9 mouse cellular contexts compared by ENCODE assay signal in genomic region chr6:91842897-91843627, GRCm38 (mm10). TPM values are rescaled to one million over a fixed set of nuclear protein-coding genes. Genes with fewer than 3 reads are reported as not detected.
A peak's percentile ranks its signal among the peaks of the same experiment; 100 is the strongest.
DNase-seq lines count a peak whose midpoint lies in the region; ATAC-seq and TF ChIP-seq lines count a peak whose summit lies in the region.
"Had no signal": no experiment of that assay in that cellular context is flagged by ENCODE, and none has a peak within 500 bp of the region (broad histone marks: within the 10 kb centered on the region; RNA-seq: fewer than 3 reads in every experiment).

No protein-coding gene starts in this region.

- no peak for TF ChIP-seq CTCF in liver, embryonic 14.5 days (IDR thresholded peaks at IDR 0.05; ENCODE audit: low read depth)

- peak; percentile 5; the same call in 1 of the 2 replicates for ATAC-seq in forebrain, embryonic 16.5 days
- ATAC-seq in liver, embryonic 14.5 days (ENCODE audit: insufficient read depth), result no peak

- H3K36me3 ChIP-seq in heart, embryonic 10.5 days, result no peaks in the 10 kb centered on the region
- H3K36me3 ChIP-seq in forebrain, embryonic 16.5 days (ENCODE audit: control insufficient read depth, insufficient read depth), result no peaks in the 10 kb centered on the region
- H3K36me3 ChIP-seq in liver, embryonic 14.5 days (replicated peaks; ENCODE audit: control insufficient read depth, insufficient read depth, low read depth), result no peaks in the 10 kb centered on the region

- 2% methylated on average over 46 of the region's 46 CpGs for WGBS in heart, embryonic 10.5 days
- WGBS in forebrain, embryonic 16.5 days, result 2% methylated on average over 43 of the region's 46 CpGs
- WGBS in liver, embryonic 14.5 days (ENCODE audit: insufficient replicate concordance), result 4% methylated on average over 44 of the region's 46 CpGs

- H3K27me3 ChIP-seq in heart, embryonic 10.5 days (ENCODE audit: insufficient read depth, poor library complexity, severe bottlenecking), result peaks cover 92% of the 10 kb centered on the region
- peaks cover 27% of the 10 kb centered on the region for H3K27me3 ChIP-seq in forebrain, embryonic 16.5 days (replicated peaks; ENCODE audit: control insufficient read depth, insufficient read depth, low read length)
- peaks cover 37% of the 10 kb centered on the region for H3K27me3 ChIP-seq in liver, embryonic 14.5 days (ENCODE audit: control insufficient read depth, insufficient read depth, low read length)

- peaks cover 11% of the 10 kb centered on the region for H3K4me1 ChIP-seq in heart, embryonic 10.5 days
- H3K4me1 ChIP-seq in forebrain, embryonic 16.5 days (replicated peaks; ENCODE audit: control insufficient read depth, insufficient read depth, low read length), result peaks cover 26% of the 10 kb centered on the region
- no peaks in the 10 kb centered on the region for H3K4me1 ChIP-seq in liver, embryonic 14.5 days (replicated peaks; ENCODE audit: control insufficient read depth in 2 of 2, insufficient read depth in 2 of 2, low read length in 1 of 2)

- no peaks in the 10 kb centered on the region for H3K9me3 ChIP-seq in heart, embryonic 10.5 days
- H3K9me3 ChIP-seq in forebrain, embryonic 16.5 days (ENCODE audit: control insufficient read depth, low read length), result no peaks in the 10 kb centered on the region
- no peaks in the 10 kb centered on the region for H3K9me3 ChIP-seq in liver, embryonic 14.5 days (ENCODE audit: control insufficient read depth, low read length)

- H3K4me2 ChIP-seq in forebrain, embryonic 16.5 days (ENCODE audit: low read length), result peak overlapping the region; percentile 74
- H3K4me2 ChIP-seq in liver, embryonic 14.5 days (ENCODE audit: low read depth), result 0 out of 2 replicates have a peak overlapping the region, but pooled peaks have one; percentile 13

- TF ChIP-seq EP300 in liver, embryonic 14.5 days (IDR thresholded peaks at IDR 0.05; ENCODE audit: low read depth), result no peak

- peak overlapping the region; percentile 69 for H3K4me3 ChIP-seq in heart, embryonic 10.5 days
- peak overlapping the region; percentile 65 for H3K4me3 ChIP-seq in forebrain, embryonic 16.5 days (replicated peaks; ENCODE audit: low read length)
- H3K4me3 ChIP-seq in liver, embryonic 14.5 days (ENCODE audit: insufficient read depth in 1 of 2, low read depth in 2 of 2, low read length in 2 of 2), result peak overlapping the region in 1 of 2 experiments; percentile 33; a peak in 2 of 4 replicates

- DNase-seq in heart, embryonic 10.5 days (ENCODE audit: low spot score), result no peak
- DNase-seq in heart, postnatal 4 days, result no peak
- DNase-seq in WW6 (ENCODE audit: low read depth, low spot score), result peak; percentile 24
- no peak for DNase-seq in liver, embryonic 14.5 days (ENCODE audit: low read depth in 3 of 3, low spot score in 3 of 3)
- DNase-seq in spleen, postnatal 10 days (ENCODE audit: low spot score in 2 of 2), result no peak
- DNase-seq in spleen, adult 12 weeks (ENCODE audit: low spot score), result no peak
- DNase-seq in urinary bladder, postnatal 25 days (ENCODE audit: low spot score), result no peak

- H3K27ac ChIP-seq in heart, embryonic 10.5 days, result peak overlapping the region; percentile 69
- H3K27ac ChIP-seq in forebrain, embryonic 16.5 days (ENCODE audit: low read length), result no peak overlapping the region
- no peak overlapping the region for H3K27ac ChIP-seq in liver, embryonic 14.5 days

- H3K9ac ChIP-seq in forebrain, embryonic 16.5 days (replicated peaks; ENCODE audit: low read depth, low read length), result peak overlapping the region; percentile 70
- no peak overlapping the region for H3K9ac ChIP-seq in liver, embryonic 14.5 days (replicated peaks)

RNA-seq across cellular contexts. Expression of gene Grip2, which starts 16.0 kb away (rescaled TPM):
- 5.6 and 9.4 TPM in 2 replicates for polyA plus RNA-seq in heart, embryonic 10.5 days (2016; fragmentation: Nextera tagmentation; extraction: Ambion mirVana)
- total RNA-seq in heart, postnatal 4 days (2021), result 10 to 100 TPM; 18.8 to 19.6 TPM
- 11.4 and 13.6 TPM in 2 replicates for polyA plus RNA-seq in forebrain, embryonic 16.5 days (2015; fragmentation: Nextera tagmentation; extraction: Ambion mirVana)
- 0.01 and 0.03 TPM in 2 replicates for polyA plus RNA-seq in liver, embryonic 14.5 days (2012; rRNA removed)
- polyA plus RNA-seq in liver, embryonic 14.5 days (2014; fragmentation: Nextera tagmentation; extraction: Ambion mirVana), result not detected in 2 replicates
- total RNA-seq: hematopoietic stem cell, adult 5-6 weeks had no signal

RNA-seq across cellular contexts. Expression of gene Ccdc174, which starts 34.8 kb away (rescaled TPM):
- polyA plus RNA-seq in heart, embryonic 10.5 days (2016; fragmentation: Nextera tagmentation; extraction: Ambion mirVana), result 22.1 and 26.2 TPM in 2 replicates
- total RNA-seq in heart, postnatal 4 days (2021), result 10 to 100 TPM; 11.7 to 12.1 TPM
- 41.0 and 47.0 TPM in 2 replicates for polyA plus RNA-seq in forebrain, embryonic 16.5 days (2015; fragmentation: Nextera tagmentation; extraction: Ambion mirVana)
- polyA plus RNA-seq in liver, embryonic 14.5 days (2012; rRNA removed), result 3.6 and 6.8 TPM in 2 replicates
- 10.9 and 13.9 TPM in 2 replicates for polyA plus RNA-seq in liver, embryonic 14.5 days (2014; fragmentation: Nextera tagmentation; extraction: Ambion mirVana)

RNA-seq across cellular contexts. Expression of gene 4930590J08Rik, which starts 59.5 kb away (rescaled TPM):
- 0.19 and 0.51 TPM in 2 replicates for polyA plus RNA-seq in heart, embryonic 10.5 days (2016; fragmentation: Nextera tagmentation; extraction: Ambion mirVana)
- total RNA-seq in heart, postnatal 4 days (2021), result under 1 TPM; 0.50 to 0.60 TPM
- 0.58 and 0.98 TPM in 2 replicates for polyA plus RNA-seq in forebrain, embryonic 16.5 days (2015; fragmentation: Nextera tagmentation; extraction: Ambion mirVana)
- polyA plus RNA-seq in liver, embryonic 14.5 days (2012; rRNA removed), result 0.06 and 0.17 TPM in 2 replicates
- 0.11 TPM in 1 of 2 replicates, not detected in the other for polyA plus RNA-seq in liver, embryonic 14.5 days (2014; fragmentation: Nextera tagmentation; extraction: Ambion mirVana)
